In genomic region chr1:92640393-92640792, GRCm38 (mm10) we compare ENCODE assay signal across 9 mouse cellular contexts. TPM values are rescaled to one million over a fixed set of nuclear protein-coding genes. Genes with fewer than 3 reads are reported as not detected.
DNase-seq lines count a peak whose midpoint lies in the region; ATAC-seq and TF ChIP-seq lines count a peak whose summit lies in the region.
"Had no signal": no experiment of that assay in that cellular context is flagged by ENCODE, and none has a peak within 500 bp of the region (broad histone marks: within the 10 kb centered on the region; RNA-seq: fewer than 3 reads in every experiment).

No protein-coding gene starts in this region.

- peak overlapping the region; percentile 92 for H3K4me2 ChIP-seq in kidney, postnatal 0 days (ENCODE audit: low read length)

- peaks cover 9% of the 10 kb centered on the region; the same call in 1 of the 2 replicates for H3K4me1 ChIP-seq in kidney, postnatal 0 days (replicated peaks; ENCODE audit: insufficient read depth, low read length)
- peaks cover 8% of the 10 kb centered on the region for H3K4me1 ChIP-seq in cortical plate, adult 2 months (ENCODE audit: control insufficient read depth, insufficient read depth, low read length)
- peaks cover 25% of the 10 kb centered on the region for H3K4me1 ChIP-seq in limb, embryonic 10.5 days

- H3K27ac ChIP-seq in kidney, postnatal 0 days = no peak overlapping the region
- H3K27ac ChIP-seq in cortical plate, adult 2 months (ENCODE audit: insufficient read depth, low read length) = no peak overlapping the region
- no peak overlapping the region for H3K27ac ChIP-seq in limb, embryonic 10.5 days

- no peaks in the 10 kb centered on the region for H3K9me3 ChIP-seq in kidney, postnatal 0 days (replicated peaks; ENCODE audit: low read length)
- H3K9me3 ChIP-seq in limb, embryonic 10.5 days (replicated peaks) = no peaks in the 10 kb centered on the region

- H3K27me3 ChIP-seq in kidney, postnatal 0 days (ENCODE audit: insufficient read depth, low read length) = no peaks in the 10 kb centered on the region
- H3K27me3 ChIP-seq in limb, embryonic 10.5 days (ENCODE audit: low read depth, poor library complexity, severe bottlenecking) = no peaks in the 10 kb centered on the region
- no peaks in the 10 kb centered on the region for H3K27me3 ChIP-seq in splenic B cell, adult 2 months (ENCODE audit: control insufficient read depth, insufficient read depth, low read length, poor library complexity, severe bottlenecking)

- peak overlapping the region; percentile 87 for H3K9ac ChIP-seq in kidney, postnatal 0 days (ENCODE audit: low read depth, low read length)

- 82% methylated on average over 6 of the region's 6 CpGs for WGBS in kidney, postnatal 0 days
- 91% methylated on average over 6 of the region's 6 CpGs for WGBS in limb, embryonic 10.5 days

- peaks cover 11% of the 10 kb centered on the region for H3K36me3 ChIP-seq in kidney, postnatal 0 days (ENCODE audit: insufficient read depth, low read length)
- peaks cover 47% of the 10 kb centered on the region for H3K36me3 ChIP-seq in limb, embryonic 10.5 days
- H3K36me3 ChIP-seq in splenic B cell, adult 2 months (ENCODE audit: control insufficient read depth, insufficient read depth, low read length, poor library complexity, severe bottlenecking) = peaks cover 6% of the 10 kb centered on the region

- no peak for ATAC-seq in kidney, postnatal 0 days (replicated peaks; ENCODE audit: low FRiP score, low read depth)

- 0 out of 2 replicates have a peak overlapping the region, but pooled peaks have one; percentile 80 for H3K4me3 ChIP-seq in kidney, postnatal 0 days (replicated peaks; ENCODE audit: low read depth, low read length)
- H3K4me3 ChIP-seq in cortical plate, adult 2 months (ENCODE audit: insufficient read depth, low read length) = peak overlapping the region; percentile 78; the same call in 1 of the 2 replicates
- H3K4me3 ChIP-seq in limb, embryonic 10.5 days = peak overlapping the region; percentile 85; the same call in 1 of the 2 replicates

- no peak for TF ChIP-seq POLR2A in cortical plate, adult 2 months (IDR thresholded peaks at IDR 0.05; ENCODE audit: extremely low read depth, insufficient read depth, low read length)

- no peak for DNase-seq in kidney, postnatal 0 days (ENCODE audit: low spot score)
- no peak for DNase-seq in kidney, postnatal 25 days
- DNase-seq in limb, embryonic 10.5 days (ENCODE audit: low spot score) = no peak
- DNase-seq in splenic B cell, adult 2 months (ENCODE audit: low read depth, low spot score) = peak; percentile 11
- no peak for DNase-seq in c-Kit-positive CD71-positive TER-119-positive erythroid progenitor cells, embryonic 14.5 days (ENCODE audit: low spot score)
- no peak for DNase-seq in right cerebral cortex, postnatal 4 days
- DNase-seq in gastrocnemius, postnatal 25 days = no peak

- TF ChIP-seq CTCF in kidney, postnatal 0 days (IDR thresholded peaks at IDR 0.05; ENCODE audit: low read depth) = no peak
- TF ChIP-seq CTCF in cortical plate, adult 2 months (IDR thresholded peaks at IDR 0.05; ENCODE audit: extremely low read depth, insufficient read depth, low read length) = no peak

RNA-seq across cellular contexts. Expression of gene Cops9, which starts 1.4 kb away (rescaled TPM):
- 467 and 534 TPM in 2 replicates for polyA plus RNA-seq in kidney, postnatal 0 days (2015; fragmentation: Nextera tagmentation; extraction: Ambion mirVana)
- 363 and 403 TPM in 2 replicates for polyA plus RNA-seq in cortical plate, adult 2 months (2012; rRNA removed)
- polyA plus RNA-seq in limb, embryonic 10.5 days (2016; fragmentation: Nextera tagmentation; extraction: Ambion mirVana) = 327 and 345 TPM in 2 replicates
- 100 to 1,000 TPM; 187 to 194 TPM for total RNA-seq in gastrocnemius, postnatal 25 days (2021)

RNA-seq across cellular contexts. Expression of gene Otos, which starts 8.2 kb away (rescaled TPM):
- polyA plus RNA-seq in kidney, postnatal 0 days (2015; fragmentation: Nextera tagmentation; extraction: Ambion mirVana) = 1.0 and 1.3 TPM in 2 replicates
- polyA plus RNA-seq in cortical plate, adult 2 months (2012; rRNA removed) = 0.27 and 0.49 TPM in 2 replicates
- 0.15 TPM in 1 of 2 replicates, not detected in the other for polyA plus RNA-seq in limb, embryonic 10.5 days (2016; fragmentation: Nextera tagmentation; extraction: Ambion mirVana)
- not detected for total RNA-seq in gastrocnemius, postnatal 25 days (2021)
- polyA plus RNA-seq: lung, embryonic 16.5 days had no signal

RNA-seq across cellular contexts. Expression of gene Olfr12, which starts 22.8 kb away (rescaled TPM):
- not detected in 2 replicates for polyA plus RNA-seq in kidney, postnatal 0 days (2015; fragmentation: Nextera tagmentation; extraction: Ambion mirVana)
- not detected in 2 replicates for polyA plus RNA-seq in cortical plate, adult 2 months (2012; rRNA removed)
- not detected in 2 replicates for polyA plus RNA-seq in limb, embryonic 10.5 days (2016; fragmentation: Nextera tagmentation; extraction: Ambion mirVana)
- not detected for total RNA-seq in gastrocnemius, postnatal 25 days (2021)
- polyA plus RNA-seq: lung, embryonic 16.5 days had no signal

RNA-seq across cellular contexts. Expression of gene Olfr1410, which starts 34.8 kb away (rescaled TPM):
- not detected in 2 replicates for polyA plus RNA-seq in kidney, postnatal 0 days (2015; fragmentation: Nextera tagmentation; extraction: Ambion mirVana)
- polyA plus RNA-seq in cortical plate, adult 2 months (2012; rRNA removed) = not detected in 2 replicates
- not detected in 2 replicates for polyA plus RNA-seq in limb, embryonic 10.5 days (2016; fragmentation: Nextera tagmentation; extraction: Ambion mirVana)
- not detected for total RNA-seq in gastrocnemius, postnatal 25 days (2021)
- polyA plus RNA-seq: lung, embryonic 16.5 days had no signal

RNA-seq across cellular contexts. Expression of gene Olfr1411, which starts 46.2 kb away (rescaled TPM):
- not detected in 2 replicates for polyA plus RNA-seq in kidney, postnatal 0 days (2015; fragmentation: Nextera tagmentation; extraction: Ambion mirVana)
- not detected in 2 replicates for polyA plus RNA-seq in cortical plate, adult 2 months (2012; rRNA removed)
- not detected in 2 replicates for polyA plus RNA-seq in limb, embryonic 10.5 days (2016; fragmentation: Nextera tagmentation; extraction: Ambion mirVana)
- not detected for total RNA-seq in gastrocnemius, postnatal 25 days (2021)
- polyA plus RNA-seq: lung, embryonic 16.5 days had no signal
